Mouse (Mus musculus) testis, adult 2 months (tissue): ENCODE measurements around the gene Apaf1. TPM values are rescaled to one million over a fixed set of nuclear protein-coding genes. Genes with fewer than 3 reads are reported as not detected.

ENCODE experiments used
- H3K27ac ChIP-seq: fragments of 200-500 bp; 2 replicates; pipeline ENCODE4 v1.5.1; 2012; ENCODE audit warnings: low read depth, low read length; ENCODE audit not compliant: control insufficient read depth, insufficient read depth
- H3K27me3 ChIP-seq: fragments of 200-500 bp; 2 replicates; pipeline ENCODE4 v1.6.1; 2012; ENCODE audit warnings: mild to moderate bottlenecking, low read length, moderate library complexity; ENCODE audit not compliant: control insufficient read depth, insufficient read depth
- H3K36me3 ChIP-seq: fragments of 200-500 bp; 2 replicates; pipeline ENCODE4 v1.6.1; 2012; ENCODE audit warnings: mild to moderate bottlenecking, low read length; ENCODE audit not compliant: control insufficient read depth, insufficient read depth
- H3K4me1 ChIP-seq: fragments of 200-500 bp; 2 replicates; pipeline ENCODE4 v1.6.1; 2012; ENCODE audit warnings: low read length; ENCODE audit not compliant: control insufficient read depth, insufficient read depth
- H3K4me3 ChIP-seq: fragments of 200-500 bp; 2 replicates; pipeline ENCODE4 v1.5.1; 2012; ENCODE audit warnings: low read depth, mild to moderate bottlenecking, low read length, moderate library complexity, mixed read lengths; ENCODE audit not compliant: control insufficient read depth
- CTCF ChIP-seq: fragments of 200-500 bp; IDR thresholded peaks from 2 replicates; pipeline ENCODE4 v1.5.1; 2012; ENCODE audit warnings: low read depth, mild to moderate bottlenecking, inconsistent platforms, low read length, moderate library complexity; ENCODE audit not compliant: control insufficient read depth, insufficient read depth, insufficient replicate concordance
- POLR2A ChIP-seq: fragments of 200-500 bp; IDR thresholded peaks from 2 replicates; pipeline ENCODE4 v1.6.1; 2012; ENCODE audit warnings: low read depth, mild to moderate bottlenecking, inconsistent platforms, low read length, moderate library complexity; ENCODE audit not compliant: control insufficient read depth
- polyA plus RNA-seq: library from polyadenylated mRNA; depleted of rRNA; stranded (reverse); fragments of >200 nt; gene quantifications from 2 replicates; pipeline ENCODE4 v1.2.3, GENCODE M21; 2012; rRNA removed

Gene Apaf1
- polyA plus RNA-seq = 1.7 and 1.9 TPM in 2 replicates

DNA sequence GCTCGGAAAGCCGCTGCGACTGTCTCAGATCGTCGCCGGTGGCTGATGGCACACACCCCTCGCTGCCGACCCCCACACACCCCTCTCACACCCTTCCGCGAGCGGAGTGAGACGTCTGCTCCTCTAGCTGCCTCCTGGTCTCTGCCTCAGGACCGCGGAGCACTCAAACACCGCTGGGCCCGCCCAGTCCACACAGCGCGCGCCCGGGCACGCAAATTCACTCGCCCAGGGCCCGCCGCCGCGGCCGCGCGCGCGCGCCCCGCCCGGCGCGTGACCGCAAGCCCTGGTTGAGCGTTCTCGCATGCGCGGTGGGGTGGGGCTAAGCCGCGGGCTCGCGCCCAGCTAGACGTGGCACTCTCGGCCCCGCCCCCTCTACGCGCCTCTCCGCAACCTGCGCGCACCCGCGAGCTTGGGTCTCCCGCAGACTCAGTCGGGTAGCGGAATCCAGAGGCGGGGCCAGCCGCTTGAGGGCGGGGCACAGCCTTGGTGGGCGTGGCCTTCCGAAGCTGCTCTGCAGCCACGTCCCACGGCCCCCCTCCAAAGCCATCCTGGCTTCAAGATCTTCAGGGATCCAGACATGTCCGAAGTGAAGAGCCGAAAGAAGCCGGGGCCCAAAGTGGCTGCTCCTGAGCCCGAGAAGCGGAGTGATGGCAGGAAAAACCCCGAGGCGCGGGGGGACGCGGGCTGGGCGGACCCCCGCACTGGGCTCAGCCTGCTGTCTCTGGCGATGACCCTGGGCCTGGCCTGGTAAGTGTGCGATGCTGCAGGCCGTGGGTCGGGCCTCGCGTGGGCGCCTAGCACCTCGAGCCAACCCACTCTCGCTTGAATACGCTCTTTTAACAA lies at the start of gene Apaf1, which contains the start of gene Ikbip:
TSS of gene Apaf1 (minus strand) at position 221 of the 843 bp plus-strand sequence.
TSS of gene Ikbip (plus strand) at position 391 of the 843 bp plus-strand sequence.
- TF ChIP-seq POLR2A = peak; percentile 10; the same call in 1 of the 2 replicates
- TF ChIP-seq CTCF = no peak
- H3K4me3 ChIP-seq = peak within 1 kb of the TSS; percentile 96

DNA sequence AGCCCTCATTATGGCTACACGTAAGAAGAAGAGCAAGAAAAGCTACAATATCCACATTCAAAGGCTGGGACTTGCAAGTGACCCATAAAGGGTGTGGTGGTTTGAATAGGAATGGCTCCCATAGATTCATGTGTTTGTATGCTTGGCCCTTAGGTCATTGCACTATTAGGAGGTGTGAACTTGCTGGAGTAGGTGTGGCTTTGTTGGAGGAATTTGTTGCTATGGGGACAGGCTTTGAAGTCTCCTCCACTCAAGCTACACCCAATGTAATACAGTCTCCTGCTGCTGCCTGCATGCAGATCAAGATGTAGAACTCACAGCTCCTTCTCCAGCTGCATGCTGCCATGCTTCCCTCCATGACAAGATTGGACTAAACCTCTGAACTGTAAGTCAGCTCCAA lies 49.0 kb upstream of the Apaf1 start:
- H3K27me3 ChIP-seq = no peaks in the 10 kb centered on the region
- no peaks in the 10 kb centered on the region for H3K36me3 ChIP-seq
- no peak for TF ChIP-seq POLR2A
- no peak for TF ChIP-seq CTCF
- H3K27ac ChIP-seq = no peak overlapping the region
- H3K4me1 ChIP-seq = no peaks in the 10 kb centered on the region
- H3K4me3 ChIP-seq = no peak overlapping the region

More for the DNA sequence above, at the start of gene Apaf1, which contains the start of gene Ikbip:
- Histone ChIP-seq H3K27me3 (no peaks in the 10 kb centered on the region), H3K27ac (peak within 1 kb of the TSS; percentile 49; the same call in 1 of the 2 replicates), H3K4me1 (peaks cover 4% of the 10 kb centered on the region), H3K36me3 (no peaks in the 10 kb centered on the region)

DNA sequence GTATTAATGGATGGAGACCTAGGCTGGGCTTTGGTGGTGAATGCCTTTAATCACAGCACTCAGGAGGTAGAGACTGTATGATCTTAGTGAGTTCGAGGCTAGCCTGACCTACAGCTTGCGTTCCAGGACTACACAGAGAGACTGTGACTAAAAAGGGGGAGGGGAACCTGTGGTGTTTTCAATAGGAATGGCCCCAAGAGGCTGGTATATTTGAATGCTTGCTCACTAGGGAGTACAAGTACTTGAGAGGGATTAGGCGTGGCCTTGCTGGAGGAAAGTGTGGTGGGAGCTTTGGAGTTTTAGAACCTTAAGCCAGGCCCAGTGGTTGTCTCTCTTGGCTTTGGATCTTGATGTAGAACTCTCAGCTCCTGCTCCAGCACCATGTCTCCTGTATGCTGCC lies 48.2 kb upstream of the Apaf1 start:
- Histone ChIP-seq H3K36me3 (no peaks in the 10 kb centered on the region), H3K27ac (no peak overlapping the region), H3K4me1 (no peaks in the 10 kb centered on the region), H3K27me3 (no peaks in the 10 kb centered on the region), H3K4me3 (no peak overlapping the region)
- TF ChIP-seq POLR2A (no peak), CTCF (no peak)

DNA sequence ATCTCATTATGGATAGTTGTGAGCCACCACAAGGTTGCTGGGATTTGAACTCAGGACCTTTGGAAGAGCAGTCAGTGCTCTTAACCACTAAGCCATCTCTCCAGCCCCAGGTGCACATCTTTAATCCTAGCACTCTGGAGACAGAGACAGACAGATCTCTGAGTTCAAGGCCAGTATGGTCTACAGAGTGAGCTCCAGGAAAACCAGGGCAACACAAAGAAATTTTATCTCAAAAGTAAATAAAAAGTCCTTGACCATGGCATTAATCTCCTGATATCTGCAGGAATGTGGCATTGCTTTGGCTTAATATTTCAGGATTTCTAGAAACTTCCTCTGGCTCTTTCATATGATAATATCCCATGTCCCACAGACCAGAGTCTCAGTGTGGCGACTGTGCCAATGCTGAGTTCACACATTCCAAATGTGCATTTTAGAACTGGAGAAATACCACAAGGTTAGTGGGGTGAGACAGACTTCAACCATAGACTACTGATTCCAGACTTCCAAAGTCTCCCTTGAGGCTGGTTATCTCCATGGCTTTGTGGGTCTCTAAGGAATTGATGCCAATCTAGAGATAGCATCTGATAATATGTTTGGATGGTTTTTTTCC lies 46.1 kb upstream of the Apaf1 start:
- TF ChIP-seq POLR2A = no peak
- TF ChIP-seq CTCF = no peak
- no peaks in the 10 kb centered on the region; the same call in 1 of the 2 replicates for H3K4me1 ChIP-seq
- no peaks in the 10 kb centered on the region for H3K36me3 ChIP-seq

DNA sequence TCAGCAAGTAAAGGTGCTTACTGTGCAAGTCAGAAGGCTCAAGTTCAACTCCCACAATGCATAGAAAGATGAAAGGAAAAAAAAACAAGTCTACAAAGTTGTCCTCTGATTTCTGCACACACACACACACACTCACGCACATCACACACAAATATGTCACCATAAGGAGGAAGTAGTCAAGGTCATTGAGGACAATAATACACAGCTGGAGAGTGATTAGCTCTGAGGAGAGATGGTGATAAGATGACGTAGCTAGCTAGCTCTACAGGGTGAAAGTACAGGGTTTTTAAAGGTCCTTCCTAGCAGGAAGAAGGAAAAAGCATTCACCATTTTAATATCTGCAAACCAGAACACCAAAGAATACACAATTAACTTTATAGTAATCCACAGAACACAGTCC lies 44.8 kb upstream of the Apaf1 start:
- Histone ChIP-seq H3K36me3 (no peaks in the 10 kb centered on the region), H3K4me3 (no peak overlapping the region), H3K4me1 (no peaks in the 10 kb centered on the region; the same call in 1 of the 2 replicates), H3K27ac (no peak overlapping the region), H3K27me3 (no peaks in the 10 kb centered on the region)
- TF ChIP-seq POLR2A (no peak), CTCF (no peak)

More for the DNA sequence above, 46.1 kb upstream of the Apaf1 start:
- no peaks in the 10 kb centered on the region for H3K27me3 ChIP-seq
- H3K4me3 ChIP-seq = no peak overlapping the region
- no peak overlapping the region for H3K27ac ChIP-seq

DNA sequence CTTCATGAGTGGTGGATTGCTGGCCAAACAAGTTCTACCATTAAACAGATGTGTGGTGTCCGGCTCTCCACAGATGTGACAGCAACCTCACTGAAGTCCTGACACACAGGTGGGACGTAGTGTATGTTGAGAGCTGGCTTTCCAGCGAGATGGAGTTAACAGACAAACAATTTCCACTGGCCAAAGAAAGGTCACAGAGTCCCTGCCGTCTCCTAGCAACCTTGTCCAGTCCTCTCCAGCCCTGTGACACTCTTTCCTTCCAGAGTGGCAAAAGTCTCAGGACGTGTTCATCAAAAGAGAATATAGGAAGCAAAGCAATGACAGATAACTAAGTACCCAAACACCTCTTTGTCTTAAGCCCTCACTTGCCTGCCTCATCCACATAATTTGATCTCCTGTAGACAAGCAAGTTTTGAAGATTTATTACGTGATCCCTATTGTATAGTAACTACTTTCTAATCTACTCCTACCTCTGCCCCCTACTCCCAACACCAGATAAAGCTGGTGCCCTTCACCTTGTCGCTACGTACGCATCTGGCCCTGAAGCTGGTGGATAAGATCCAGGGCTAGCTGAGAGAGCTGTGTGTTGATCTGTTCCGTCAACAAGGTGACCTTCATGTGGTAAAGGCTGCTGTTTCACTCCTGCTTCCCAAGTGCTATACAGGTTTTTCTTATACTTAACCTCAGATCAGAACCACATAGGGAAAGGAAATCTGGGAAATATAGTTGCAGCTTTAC lies 44.2 kb upstream of the Apaf1 start:
- TF ChIP-seq CTCF = no peak
- H3K4me1 ChIP-seq = no peaks in the 10 kb centered on the region; the same call in 1 of the 2 replicates

More for the DNA sequence above, 44.2 kb upstream of the Apaf1 start:
- no peaks in the 10 kb centered on the region for H3K36me3 ChIP-seq
- no peak overlapping the region for H3K27ac ChIP-seq
- H3K4me3 ChIP-seq = no peak overlapping the region
- H3K27me3 ChIP-seq = no peaks in the 10 kb centered on the region
